13 mouse cellular contexts compared by ENCODE assay signal in genomic region chr11:75861653-75862052, GRCm38 (mm10).
DNase-seq lines count a peak whose midpoint lies in the region; ATAC-seq lines count a peak whose summit lies in the region.
"Had no signal": no experiment of that assay in that cellular context is flagged by ENCODE, and none has a peak within 500 bp of the region (broad histone marks: within the 10 kb centered on the region; RNA-seq: fewer than 3 reads in every experiment).

No protein-coding gene starts in this region.

- no peaks in the 10 kb centered on the region for H3K36me3 ChIP-seq in heart, embryonic 13.5 days
- H3K36me3 ChIP-seq in heart, embryonic 11.5 days (ENCODE audit: control insufficient read depth, insufficient read depth, low read length): no peaks in the 10 kb centered on the region
- H3K36me3 ChIP-seq in midbrain, embryonic 12.5 days: no peaks in the 10 kb centered on the region
- no peaks in the 10 kb centered on the region for H3K36me3 ChIP-seq in midbrain, embryonic 14.5 days (ENCODE audit: control insufficient read depth, insufficient read depth, low read length)
- no peaks in the 10 kb centered on the region for H3K36me3 ChIP-seq in embryonic facial prominence, embryonic 13.5 days
- no peaks in the 10 kb centered on the region for H3K36me3 ChIP-seq in stomach, embryonic 15.5 days
- H3K36me3 ChIP-seq: lung, embryonic 15.5 days had no signal

- peak overlapping the region; percentile 19; the same call in 1 of the 2 replicates for H3K9ac ChIP-seq in heart, embryonic 13.5 days
- no peak overlapping the region for H3K9ac ChIP-seq in heart, embryonic 11.5 days (ENCODE audit: low read depth, low read length)
- H3K9ac ChIP-seq in midbrain, embryonic 12.5 days (replicated peaks): no peak overlapping the region
- H3K9ac ChIP-seq in midbrain, embryonic 14.5 days (replicated peaks; ENCODE audit: low read length): no peak overlapping the region
- H3K9ac ChIP-seq in embryonic facial prominence, embryonic 13.5 days: 0 out of 2 replicates have a peak overlapping the region, but pooled peaks have one; percentile 6
- H3K9ac ChIP-seq in stomach, embryonic 15.5 days: no peak overlapping the region
- H3K9ac ChIP-seq: forebrain, embryonic 13.5 days; lung, embryonic 15.5 days had no signal

- no peaks in the 10 kb centered on the region for H3K27me3 ChIP-seq in heart, embryonic 13.5 days (replicated peaks)
- no peaks in the 10 kb centered on the region for H3K27me3 ChIP-seq in heart, embryonic 11.5 days (ENCODE audit: control insufficient read depth, insufficient read depth, low read length)
- no peaks in the 10 kb centered on the region for H3K27me3 ChIP-seq in midbrain, embryonic 12.5 days
- no peaks in the 10 kb centered on the region for H3K27me3 ChIP-seq in midbrain, embryonic 14.5 days (ENCODE audit: control insufficient read depth, insufficient read depth, low read length)
- no peaks in the 10 kb centered on the region for H3K27me3 ChIP-seq in embryonic facial prominence, embryonic 13.5 days
- H3K27me3 ChIP-seq in stomach, embryonic 15.5 days (replicated peaks): no peaks in the 10 kb centered on the region
- H3K27me3 ChIP-seq: forebrain, embryonic 13.5 days; lung, embryonic 15.5 days had no signal

- WGBS in heart, embryonic 13.5 days: 39% methylated on average over 4 of the region's 4 CpGs
- 50% methylated on average over 4 of the region's 4 CpGs for WGBS in heart, embryonic 11.5 days (ENCODE audit: insufficient replicate concordance)
- 57% methylated on average over 4 of the region's 4 CpGs for WGBS in midbrain, embryonic 12.5 days
- WGBS in midbrain, embryonic 14.5 days: 58% methylated on average over 4 of the region's 4 CpGs
- 25% methylated on average over 4 of the region's 4 CpGs for WGBS in embryonic facial prominence, embryonic 13.5 days
- WGBS in stomach, embryonic 15.5 days: 42% methylated on average over 4 of the region's 4 CpGs

- H3K9me3 ChIP-seq in heart, embryonic 13.5 days: no peaks in the 10 kb centered on the region
- no peaks in the 10 kb centered on the region for H3K9me3 ChIP-seq in heart, embryonic 11.5 days (replicated peaks; ENCODE audit: control insufficient read depth, low read length)
- no peaks in the 10 kb centered on the region for H3K9me3 ChIP-seq in midbrain, embryonic 12.5 days
- no peaks in the 10 kb centered on the region for H3K9me3 ChIP-seq in midbrain, embryonic 14.5 days (ENCODE audit: control insufficient read depth, low read length)
- no peaks in the 10 kb centered on the region for H3K9me3 ChIP-seq in embryonic facial prominence, embryonic 13.5 days
- H3K9me3 ChIP-seq in stomach, embryonic 15.5 days: no peaks in the 10 kb centered on the region
- H3K9me3 ChIP-seq: forebrain, embryonic 13.5 days; lung, embryonic 15.5 days had no signal

- H3K4me3 ChIP-seq in heart, embryonic 13.5 days: no peak overlapping the region
- no peak overlapping the region for H3K4me3 ChIP-seq in heart, embryonic 11.5 days (ENCODE audit: low read depth, low read length)
- no peak overlapping the region for H3K4me3 ChIP-seq in midbrain, embryonic 12.5 days
- no peak overlapping the region for H3K4me3 ChIP-seq in midbrain, embryonic 14.5 days (replicated peaks; ENCODE audit: low read depth, low read length)
- H3K4me3 ChIP-seq in embryonic facial prominence, embryonic 13.5 days: 0 out of 2 replicates have a peak overlapping the region, but pooled peaks have one; percentile 5
- H3K4me3 ChIP-seq in stomach, embryonic 15.5 days (replicated peaks): no peak overlapping the region
- H3K4me3 ChIP-seq: forebrain, embryonic 13.5 days; lung, embryonic 15.5 days had no signal

- H3K4me2 ChIP-seq in heart, embryonic 13.5 days: no peak overlapping the region
- H3K4me2 ChIP-seq in heart, embryonic 11.5 days: no peak overlapping the region
- H3K4me2 ChIP-seq in midbrain, embryonic 12.5 days (replicated peaks): no peak overlapping the region
- no peak overlapping the region for H3K4me2 ChIP-seq in midbrain, embryonic 14.5 days (ENCODE audit: low read length)
- peak overlapping the region; percentile 42 for H3K4me2 ChIP-seq in embryonic facial prominence, embryonic 13.5 days
- H3K4me2 ChIP-seq in stomach, embryonic 15.5 days: peak overlapping the region; percentile 8; the same call in 1 of the 2 replicates
- H3K4me2 ChIP-seq: forebrain, embryonic 13.5 days; liver, embryonic 11.5 days; lung, embryonic 15.5 days had no signal

- ATAC-seq in heart, embryonic 13.5 days (ENCODE audit: extremely low read depth, insufficient number of reproducible peaks, low FRiP score, low TSS enrichment): no peak
- ATAC-seq in heart, embryonic 11.5 days (replicated peaks; ENCODE audit: insufficient number of reproducible peaks, low FRiP score, low TSS enrichment): no peak
- no peak for ATAC-seq in midbrain, embryonic 12.5 days (ENCODE audit: low FRiP score, low read depth)
- ATAC-seq in midbrain, embryonic 14.5 days (ENCODE audit: low FRiP score, low TSS enrichment): no peak
- no peak for ATAC-seq in embryonic facial prominence, embryonic 13.5 days (ENCODE audit: insufficient number of reproducible peaks, insufficient read depth, low FRiP score, low TSS enrichment, low read depth)
- no peak for ATAC-seq in stomach, embryonic 15.5 days (ENCODE audit: insufficient read depth, low FRiP score, low read depth)
- ATAC-seq: forebrain, embryonic 13.5 days had no signal

- peaks cover 62% of the 10 kb centered on the region for H3K4me1 ChIP-seq in heart, embryonic 13.5 days
- H3K4me1 ChIP-seq in heart, embryonic 11.5 days (ENCODE audit: control insufficient read depth, insufficient read depth, low read length): peaks cover 22% of the 10 kb centered on the region
- peaks cover 38% of the 10 kb centered on the region for H3K4me1 ChIP-seq in midbrain, embryonic 12.5 days
- H3K4me1 ChIP-seq in midbrain, embryonic 14.5 days (ENCODE audit: control insufficient read depth, insufficient read depth, low read length): peaks cover 31% of the 10 kb centered on the region
- H3K4me1 ChIP-seq in embryonic facial prominence, embryonic 13.5 days: peaks cover 65% of the 10 kb centered on the region
- H3K4me1 ChIP-seq in stomach, embryonic 15.5 days: peaks cover 25% of the 10 kb centered on the region

- no peak for DNase-seq in midbrain, embryonic 14.5 days
- DNase-seq in left cerebral cortex, adult 18-20 months (ENCODE audit: low spot score in 2 of 2): no peak
- no peak for DNase-seq in urinary bladder, postnatal 4 days (ENCODE audit: low spot score in 2 of 2)
- DNase-seq: kidney, adult 8-10 months; right cerebral cortex, postnatal 14 days had no signal

- H3K27ac ChIP-seq in heart, embryonic 13.5 days (replicated peaks): no peak overlapping the region
- no peak overlapping the region for H3K27ac ChIP-seq in heart, embryonic 11.5 days (ENCODE audit: low read depth, low read length)
- 0 out of 2 replicates have a peak overlapping the region, but pooled peaks have one; percentile 10 for H3K27ac ChIP-seq in midbrain, embryonic 12.5 days (replicated peaks)
- no peak overlapping the region for H3K27ac ChIP-seq in midbrain, embryonic 14.5 days (replicated peaks; ENCODE audit: low read depth, low read length)
- peak overlapping the region; percentile 70 for H3K27ac ChIP-seq in embryonic facial prominence, embryonic 13.5 days
- H3K27ac ChIP-seq in stomach, embryonic 15.5 days: no peak overlapping the region
- H3K27ac ChIP-seq: forebrain, embryonic 13.5 days; lung, embryonic 15.5 days had no signal

Comparison
In these comparisons a context has a peak if more than half of its experiments do, and no peak if none do; other contexts are left out.
1. H3K27ac ChIP-seq: peak in midbrain, embryonic 12.5 days (single experiment) and embryonic facial prominence, embryonic 13.5 days (single experiment); none in heart, embryonic 13.5 days (single experiment), heart, embryonic 11.5 days (single experiment), midbrain, embryonic 14.5 days (single experiment) and stomach, embryonic 15.5 days (single experiment).
2. H3K9ac ChIP-seq: peak in heart, embryonic 13.5 days (single experiment) and embryonic facial prominence, embryonic 13.5 days (single experiment); none in heart, embryonic 11.5 days (single experiment), midbrain, embryonic 12.5 days (single experiment), midbrain, embryonic 14.5 days (single experiment) and stomach, embryonic 15.5 days (single experiment).
3. H3K4me2 ChIP-seq: peak in embryonic facial prominence, embryonic 13.5 days (single experiment) and stomach, embryonic 15.5 days (single experiment); none in heart, embryonic 13.5 days (single experiment), heart, embryonic 11.5 days (single experiment), midbrain, embryonic 12.5 days (single experiment) and midbrain, embryonic 14.5 days (single experiment).